Mouse (Mus musculus) stomach, embryonic 15.5 days (tissue): ENCODE measurements around the gene Rdm1. TPM values are rescaled to one million over a fixed set of nuclear protein-coding genes. Genes with fewer than 3 reads are reported as not detected.
"Not testable (repeated sequence)": the region's sequence is repeated elsewhere in the genome, so short reads cannot be mapped to it uniquely, and the experiment has no call there.

ENCODE experiments used
- ATAC-seq: fragments of 200-750 bp; cut with Nextera tagmentation; 2 replicates; pipeline ENCODE4 v1.8.0; 2017; ENCODE audit warnings: low read depth, moderate number of reproducible peaks, moderate TSS enrichment; ENCODE audit not compliant: insufficient read depth, low FRiP score
- H3K27ac ChIP-seq: fragments of 300-500 bp; sonication (generic); 2 replicates; pipeline ENCODE4 v1.5.1; 2015; ENCODE audit warnings: mild to moderate bottlenecking, inconsistent platforms
- H3K27me3 ChIP-seq: fragments of 300-500 bp; sonication (generic); replicated peaks from 2 replicates; pipeline ENCODE4 v1.6.1; 2015; ENCODE audit warnings: inconsistent platforms
- H3K36me3 ChIP-seq: fragments of 300-500 bp; sonication (generic); 2 replicates; pipeline ENCODE4 v1.6.1; 2015; ENCODE audit warnings: inconsistent platforms
- H3K4me1 ChIP-seq: fragments of 300-500 bp; sonication (generic); 2 replicates; pipeline ENCODE4 v1.6.1; 2015; ENCODE audit warnings: inconsistent platforms
- H3K4me2 ChIP-seq: fragments of 300-500 bp; sonication (generic); 2 replicates; pipeline ENCODE4 v1.6.1; 2015; ENCODE audit warnings: mild to moderate bottlenecking, inconsistent platforms
- H3K4me3 ChIP-seq: fragments of 300-500 bp; sonication (generic); replicated peaks from 2 replicates; pipeline ENCODE4 v1.5.1; 2015; ENCODE audit warnings: inconsistent platforms
- H3K9ac ChIP-seq: fragments of 300-500 bp; sonication (generic); 2 replicates; pipeline ENCODE4 v1.6.1; 2015; ENCODE audit warnings: inconsistent platforms
- H3K9me3 ChIP-seq: fragments of 300-500 bp; sonication (generic); 2 replicates; pipeline ENCODE4 v1.6.1; 2016; ENCODE audit warnings: inconsistent platforms
- WGBS: fragments of 180-500 bp; shearing (Covaris S2); methylation state at CpG from one replicate; pipeline ENCODE4 v1.1.7; 2015; 5-methylcytosine and 5-hydroxymethylcytosine counted together
- polyA plus RNA-seq: library from polyadenylated mRNA; unstranded; fragments of >200 nt; fragmentation: Nextera tagmentation; extraction: Ambion mirVana; gene quantifications from 2 replicates; pipeline ENCODE4 v1.2.1, GENCODE M21; 2015

Gene Rdm1
- polyA plus RNA-seq, 1 experiment from 2014 or later: 37.6 TPM

DNA sequence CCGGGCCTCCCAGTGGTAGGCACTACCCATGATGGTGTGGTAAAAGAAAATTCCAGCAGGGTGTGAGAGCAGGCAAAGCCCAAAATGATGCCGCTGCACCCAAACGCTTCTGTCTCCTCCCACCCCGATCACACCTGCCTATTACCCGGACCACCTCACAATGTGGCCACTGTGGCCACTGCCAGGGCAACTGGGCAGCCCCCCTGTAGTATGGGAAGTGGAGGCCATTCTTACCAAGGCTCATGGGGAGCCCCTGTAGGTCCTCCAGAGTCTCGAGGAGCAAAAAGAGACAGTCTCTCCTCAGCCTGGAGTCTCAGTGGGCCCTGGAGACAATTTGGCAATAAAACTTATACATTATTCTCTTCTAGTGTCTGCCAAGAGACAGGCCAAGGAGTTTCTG lies 27.8 kb upstream of the Rdm1 start, which contains the start of gene Gm11634:
Gm11634 (minus strand) TSS at position 101 of the 400 bp plus-strand sequence.
- 73% methylated on average over 6 of the region's 6 CpGs for WGBS
- Histone ChIP-seq H3K9ac (no peak within 1 kb of the TSS), H3K9me3 (no peaks in the 10 kb centered on the region), H3K27ac (no peak within 1 kb of the TSS), H3K4me1 (no peaks in the 10 kb centered on the region), H3K36me3 (no peaks in the 10 kb centered on the region), H3K4me2 (no peak within 1 kb of the TSS), H3K27me3 (no peaks in the 10 kb centered on the region), H3K4me3 (no peak within 1 kb of the TSS)
- ATAC-seq: no peak

DNA sequence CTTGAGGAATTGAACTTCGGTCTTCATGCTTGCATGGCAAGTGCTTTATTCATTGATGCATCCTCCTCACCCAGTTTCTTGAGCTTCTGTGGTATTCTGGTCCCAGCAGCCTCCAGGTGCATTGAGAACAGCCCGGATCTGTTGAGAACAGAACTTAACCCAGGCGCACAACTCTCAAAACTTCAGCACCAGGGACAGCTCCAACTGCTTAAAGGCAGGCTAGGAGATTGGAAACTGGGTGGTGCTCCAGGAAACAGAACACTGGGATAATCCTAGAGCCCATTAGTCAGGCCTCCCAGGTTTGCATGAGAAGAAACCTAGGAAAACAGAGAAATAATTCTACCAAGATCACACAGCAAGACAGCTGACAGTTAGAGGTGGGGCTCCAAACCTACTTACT lies 24.5 kb upstream of the Rdm1 start:
- Histone ChIP-seq H3K4me1 (0 out of 2 replicates have a peak, but pooled peaks cover 4% of the 10 kb centered on the region), H3K9ac (no peak overlapping the region), H3K4me2 (no peak overlapping the region), H3K4me3 (no peak overlapping the region), H3K36me3 (no peaks in the 10 kb centered on the region), H3K9me3 (no peaks in the 10 kb centered on the region), H3K27me3 (no peaks in the 10 kb centered on the region), H3K27ac (no peak overlapping the region)
- ATAC-seq: no peak
- WGBS: 13% methylated on average over 3 of the region's 3 CpGs

DNA sequence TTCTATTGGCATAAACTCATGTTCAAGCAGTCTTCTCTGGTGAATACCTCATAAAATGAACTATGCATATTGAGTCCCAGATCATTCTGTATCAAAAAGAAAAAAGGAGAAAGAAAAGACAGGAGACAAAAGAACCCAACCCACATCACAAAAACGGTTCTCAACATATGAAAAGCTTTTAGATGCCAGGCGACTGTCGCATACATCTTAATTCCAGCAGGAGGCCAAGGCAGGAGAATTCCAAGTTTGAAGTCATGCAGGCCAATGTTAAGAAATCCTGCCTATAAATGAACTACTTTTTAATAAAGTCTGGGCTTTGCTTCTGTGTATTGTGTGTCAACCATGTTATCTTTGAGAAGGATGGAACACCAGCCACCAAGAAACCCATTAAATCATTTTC lies 22.9 kb upstream of the Rdm1 start:
- peak overlapping the region; percentile 29; the same call in 1 of the 2 replicates for H3K4me3 ChIP-seq

DNA sequence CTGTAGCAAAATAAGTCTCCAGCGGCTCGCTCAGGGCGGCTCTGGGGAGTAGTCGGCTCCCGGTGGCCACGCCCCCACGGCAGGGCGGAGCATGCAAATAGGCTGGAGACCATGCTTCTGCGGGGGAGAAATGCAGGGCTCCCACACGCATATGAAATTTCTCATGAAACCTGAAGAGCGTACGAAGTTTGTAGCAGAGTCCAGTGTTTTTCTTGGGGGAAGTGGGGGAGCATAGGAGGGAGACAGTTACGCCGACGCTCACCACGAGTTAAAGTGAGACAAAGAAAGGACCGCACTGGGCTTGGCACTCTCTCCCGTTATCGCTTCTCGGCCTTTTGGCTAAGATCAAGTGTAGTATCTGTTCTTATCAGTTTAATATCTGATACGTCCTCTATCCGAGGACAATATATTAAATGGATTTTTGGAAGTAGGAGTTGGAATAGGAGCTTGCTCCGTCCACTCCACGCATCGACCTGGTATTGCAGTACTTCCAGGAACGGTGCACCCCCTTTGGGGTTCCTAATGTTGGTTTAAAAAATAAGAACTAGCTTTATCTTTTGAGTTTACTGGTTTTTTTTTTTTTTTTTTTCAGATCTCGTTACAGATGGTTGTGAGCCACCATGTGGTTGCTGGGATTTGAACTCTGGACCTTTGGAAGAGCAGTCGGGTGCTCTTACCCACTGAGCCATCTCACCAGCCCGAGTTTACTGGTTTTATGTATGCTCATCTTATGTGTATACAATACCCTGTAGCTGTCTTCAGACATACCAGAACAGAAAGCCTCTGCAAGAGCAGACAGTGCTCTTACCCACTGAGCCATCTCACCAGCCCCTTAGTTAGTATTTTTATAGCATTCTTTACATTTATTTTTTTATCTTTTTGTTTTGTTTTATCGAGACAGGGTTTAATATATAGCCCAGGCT lies 22.2 kb upstream of the Rdm1 start:
- H3K9ac ChIP-seq: not testable (repeated sequence)

More for the DNA sequence above, 22.9 kb upstream of the Rdm1 start:
- no peak overlapping the region for H3K27ac ChIP-seq
- no peak overlapping the region for H3K9ac ChIP-seq
- H3K27me3 ChIP-seq: no peaks in the 10 kb centered on the region
- H3K9me3 ChIP-seq: no peaks in the 10 kb centered on the region
- H3K4me1 ChIP-seq: 0 out of 2 replicates have a peak, but pooled peaks cover 4% of the 10 kb centered on the region
- H3K36me3 ChIP-seq: no peaks in the 10 kb centered on the region
- WGBS: 2% methylated on average over 3 of the region's 3 CpGs
- ATAC-seq: no peak
- H3K4me2 ChIP-seq: peak overlapping the region; percentile 48; the same call in 1 of the 2 replicates

DNA sequence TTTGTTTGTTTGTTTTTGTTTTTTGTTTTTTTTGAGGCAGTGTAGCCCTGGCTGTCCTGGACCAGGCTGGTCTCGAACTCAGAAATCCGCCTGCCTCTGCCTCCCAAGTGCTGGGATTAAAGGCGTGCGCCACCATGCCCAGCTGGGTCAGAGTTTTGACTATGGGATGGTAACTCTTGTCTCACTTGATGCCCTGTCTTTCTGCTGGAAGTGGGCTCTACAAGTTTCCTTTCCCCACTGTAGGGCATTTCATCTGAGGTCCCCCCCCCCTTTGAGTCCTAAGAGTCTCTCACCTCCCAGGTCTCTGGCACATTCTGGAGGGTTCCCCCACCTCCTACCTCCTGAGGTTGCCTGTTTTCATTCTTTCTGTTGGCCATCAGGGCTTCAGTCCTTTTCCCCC lies 19.9 kb upstream of the Rdm1 start:
- H3K4me3 ChIP-seq, H3K27me3 ChIP-seq, H3K9me3 ChIP-seq, H3K36me3 ChIP-seq, ATAC-seq, H3K4me1 ChIP-seq, H3K4me2 ChIP-seq, H3K9ac ChIP-seq, H3K27ac ChIP-seq: not testable (repeated sequence)
- WGBS: 84% methylated on average over 4 of the region's 4 CpGs

More for the DNA sequence above, 22.2 kb upstream of the Rdm1 start:
- peak; percentile 82; the same call in 1 of the 2 replicates for ATAC-seq
- not testable (repeated sequence) for H3K4me1 ChIP-seq, H3K27me3 ChIP-seq, H3K36me3 ChIP-seq, H3K9me3 ChIP-seq
- peak overlapping the region; percentile 77 for H3K27ac ChIP-seq
- peak overlapping the region; percentile 29 for H3K4me3 ChIP-seq
- 2% methylated on average over 30 of the region's 30 CpGs for WGBS
- H3K4me2 ChIP-seq: peak overlapping the region; percentile 48

DNA sequence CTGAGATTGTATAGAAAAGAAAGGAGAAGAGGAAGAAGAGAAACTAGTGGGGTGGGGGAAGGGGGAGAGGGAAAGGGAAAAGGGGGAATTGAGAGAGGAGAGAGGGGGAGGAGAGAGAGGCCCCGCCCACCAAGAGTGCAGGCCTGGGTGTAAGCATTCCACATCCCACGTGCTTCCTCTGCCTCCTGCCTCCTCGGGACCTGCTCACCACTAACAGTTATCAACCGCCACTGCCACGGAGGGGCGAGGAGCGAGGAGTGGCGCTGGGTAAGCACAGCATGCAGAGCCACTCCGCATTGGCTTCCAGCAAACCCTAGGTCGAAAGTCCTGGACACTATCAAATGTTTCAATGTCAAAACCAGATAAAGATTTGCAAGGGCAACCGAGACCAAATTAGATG lies 16.6 kb upstream of the Rdm1 start:
- WGBS: 16% methylated on average over 11 of the region's 11 CpGs
- Histone ChIP-seq H3K27me3 (no peaks in the 10 kb centered on the region), H3K4me1 (peaks cover 4% of the 10 kb centered on the region; the same call in 1 of the 2 replicates), H3K9ac (no peak overlapping the region), H3K36me3 (no peaks in the 10 kb centered on the region), H3K4me2 (no peak overlapping the region; the same call in 1 of the 2 replicates), H3K27ac (no peak overlapping the region), H3K4me3 (no peak overlapping the region), H3K9me3 (no peaks in the 10 kb centered on the region)
- peak; percentile 39; the same call in 1 of the 2 replicates for ATAC-seq

DNA sequence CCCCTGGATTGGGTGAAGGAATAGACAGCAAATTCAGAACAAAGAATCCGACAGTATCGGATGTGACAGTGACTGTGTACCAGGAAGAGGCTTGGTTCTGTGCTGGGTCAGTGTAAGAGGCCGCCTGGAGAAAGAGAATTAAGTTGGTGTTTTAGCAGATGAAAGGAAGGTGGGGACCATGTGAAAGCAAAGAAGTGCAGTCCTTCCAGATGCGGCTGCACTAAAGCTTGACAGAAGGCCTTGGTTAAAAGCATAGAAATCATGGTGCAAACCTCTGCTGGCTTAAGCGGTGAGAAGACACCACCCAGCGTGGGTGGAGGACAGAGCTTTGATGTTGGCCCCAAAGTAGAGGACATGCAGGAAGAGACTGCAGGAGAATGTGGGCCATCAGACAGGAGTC lies 13.4 kb upstream of the Rdm1 start:
- no peak overlapping the region for H3K27ac ChIP-seq
- no peak overlapping the region for H3K9ac ChIP-seq
- peaks cover 15% of the 10 kb centered on the region for H3K4me1 ChIP-seq
- no peaks in the 10 kb centered on the region for H3K27me3 ChIP-seq
- no peak overlapping the region for H3K4me3 ChIP-seq
- no peaks in the 10 kb centered on the region for H3K9me3 ChIP-seq
- ATAC-seq: no peak
- 74% methylated on average over 6 of the region's 6 CpGs for WGBS
- H3K4me2 ChIP-seq: no peak overlapping the region
- no peaks in the 10 kb centered on the region for H3K36me3 ChIP-seq

DNA sequence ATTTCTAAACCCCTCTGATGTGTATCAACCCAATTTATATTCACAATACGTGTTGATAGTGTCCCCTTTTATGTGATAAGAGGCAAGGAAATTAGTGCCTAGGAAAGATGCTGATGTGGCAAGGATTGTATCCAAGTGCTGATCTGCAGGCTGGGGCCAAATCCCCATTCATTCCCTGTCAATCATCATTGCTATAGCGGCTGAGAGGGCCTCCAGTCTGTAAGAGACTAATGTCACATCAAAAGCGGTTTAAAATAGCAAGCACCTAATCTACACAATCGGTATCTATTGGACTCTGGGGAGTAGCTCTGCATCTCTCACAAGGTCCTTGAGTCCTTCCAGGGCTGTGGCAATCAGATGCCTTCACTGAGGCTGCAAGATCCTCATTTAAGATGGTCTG lies 12.9 kb upstream of the Rdm1 start:
- Histone ChIP-seq H3K4me2 (no peak overlapping the region), H3K9me3 (no peaks in the 10 kb centered on the region), H3K27me3 (no peaks in the 10 kb centered on the region), H3K27ac (no peak overlapping the region), H3K36me3 (no peaks in the 10 kb centered on the region), H3K4me3 (no peak overlapping the region), H3K9ac (no peak overlapping the region), H3K4me1 (peaks cover 15% of the 10 kb centered on the region)
- 73% methylated on average over 4 of the region's 4 CpGs for WGBS
- ATAC-seq: no peak

DNA sequence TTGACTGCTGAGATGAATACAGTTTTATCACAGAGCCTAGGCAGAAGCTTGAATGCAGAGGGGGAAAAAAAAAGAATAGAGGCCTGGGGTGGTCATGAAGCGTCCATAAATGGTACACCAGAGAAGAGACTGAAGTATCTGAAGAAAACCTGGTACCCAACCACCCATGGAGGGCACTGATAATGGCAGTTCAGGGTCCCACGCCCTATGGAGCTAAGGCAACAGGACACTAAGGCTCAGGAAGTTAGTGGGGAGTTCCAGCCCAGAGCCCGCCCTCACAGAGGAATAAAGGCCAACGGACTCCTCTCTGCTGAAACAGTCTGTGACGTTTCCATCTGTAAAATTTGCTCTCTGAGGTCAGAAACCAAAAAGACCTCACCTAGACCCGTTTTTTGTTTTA lies 11.6 kb upstream of the Rdm1 start:
- Histone ChIP-seq H3K4me2 (no peak overlapping the region), H3K4me1 (peaks cover 15% of the 10 kb centered on the region), H3K27ac (no peak overlapping the region), H3K9me3 (no peaks in the 10 kb centered on the region), H3K4me3 (no peak overlapping the region), H3K36me3 (no peaks in the 10 kb centered on the region), H3K9ac (no peak overlapping the region), H3K27me3 (no peaks in the 10 kb centered on the region)
- ATAC-seq: no peak
- 70% methylated on average over 6 of the region's 6 CpGs for WGBS

DNA sequence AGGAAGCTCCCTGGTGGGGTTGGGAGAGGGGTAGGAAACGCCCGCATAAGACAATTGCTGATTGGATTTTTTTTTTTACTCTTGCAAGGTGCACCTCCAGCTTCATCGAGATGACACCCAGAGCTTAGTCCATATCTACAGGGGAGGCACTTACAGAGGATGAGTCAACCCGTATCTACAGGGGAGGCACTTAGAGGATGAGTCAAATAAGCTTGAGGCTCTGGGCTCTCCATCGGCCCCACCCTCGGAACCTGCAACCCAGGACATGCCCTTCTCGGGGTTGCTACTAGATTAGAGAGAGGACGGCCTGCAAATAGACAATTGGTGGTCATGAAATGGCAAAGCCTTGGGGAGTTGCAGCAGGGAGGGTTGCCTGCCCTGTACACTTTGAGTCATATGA lies 10.9 kb upstream of the Rdm1 start:
- 84% methylated on average over 8 of the region's 8 CpGs for WGBS
- Histone ChIP-seq H3K27ac (no peak overlapping the region), H3K9ac (no peak overlapping the region), H3K36me3 (no peaks in the 10 kb centered on the region), H3K9me3 (no peaks in the 10 kb centered on the region), H3K27me3 (no peaks in the 10 kb centered on the region), H3K4me2 (no peak overlapping the region), H3K4me1 (peaks cover 11% of the 10 kb centered on the region; the same call in 1 of the 2 replicates), H3K4me3 (no peak overlapping the region)
- ATAC-seq: no peak

DNA sequence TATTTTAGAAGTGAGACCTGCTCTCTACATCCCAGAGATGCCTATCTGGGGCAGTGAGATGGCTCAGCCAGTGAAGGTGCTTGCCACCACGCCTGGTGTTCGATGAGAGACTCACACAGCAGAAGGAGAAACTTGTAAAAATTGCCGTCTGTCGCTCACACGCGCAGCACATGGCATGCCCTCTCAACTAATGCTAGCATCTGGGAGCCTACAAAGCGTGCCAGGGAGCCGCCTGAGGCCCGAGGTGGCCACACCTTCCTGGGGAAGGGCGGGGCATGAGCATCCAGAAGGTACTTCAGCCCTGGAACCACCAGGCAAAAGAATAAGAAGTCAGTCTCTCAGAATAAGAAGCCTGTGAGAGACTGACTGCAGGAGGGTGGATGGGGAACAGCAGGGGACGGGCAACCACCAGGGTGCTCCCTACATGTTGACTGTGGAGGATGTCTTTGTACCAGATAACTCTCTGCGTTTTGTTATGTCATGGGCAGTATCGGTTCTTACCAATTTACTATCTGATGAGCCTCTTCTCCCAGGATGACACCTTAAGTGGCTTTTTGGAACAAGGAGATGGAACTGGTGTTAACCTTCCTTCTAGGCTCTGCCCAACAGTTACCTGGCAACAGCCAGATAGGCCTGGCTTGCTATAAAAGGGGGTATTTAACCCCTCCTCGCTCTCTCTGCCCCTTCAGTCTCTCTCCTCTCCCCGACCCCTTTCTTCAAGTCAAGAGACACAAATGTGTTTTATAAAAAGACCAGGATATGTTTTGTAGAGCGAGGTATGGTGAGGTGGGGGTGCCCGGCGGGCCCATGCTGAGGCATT lies 9.8 kb upstream of the Rdm1 start:
- 24% methylated on average over 18 of the region's 18 CpGs for WGBS
- no peak overlapping the region for H3K4me2 ChIP-seq
- ATAC-seq: no peak
- no peak overlapping the region for H3K4me3 ChIP-seq
- H3K36me3 ChIP-seq: no peaks in the 10 kb centered on the region
- H3K27me3 ChIP-seq: no peaks in the 10 kb centered on the region
- H3K27ac ChIP-seq: no peak overlapping the region
- H3K9me3 ChIP-seq: no peaks in the 10 kb centered on the region
- no peak overlapping the region for H3K9ac ChIP-seq
- H3K4me1 ChIP-seq: peaks cover 11% of the 10 kb centered on the region; the same call in 1 of the 2 replicates

DNA sequence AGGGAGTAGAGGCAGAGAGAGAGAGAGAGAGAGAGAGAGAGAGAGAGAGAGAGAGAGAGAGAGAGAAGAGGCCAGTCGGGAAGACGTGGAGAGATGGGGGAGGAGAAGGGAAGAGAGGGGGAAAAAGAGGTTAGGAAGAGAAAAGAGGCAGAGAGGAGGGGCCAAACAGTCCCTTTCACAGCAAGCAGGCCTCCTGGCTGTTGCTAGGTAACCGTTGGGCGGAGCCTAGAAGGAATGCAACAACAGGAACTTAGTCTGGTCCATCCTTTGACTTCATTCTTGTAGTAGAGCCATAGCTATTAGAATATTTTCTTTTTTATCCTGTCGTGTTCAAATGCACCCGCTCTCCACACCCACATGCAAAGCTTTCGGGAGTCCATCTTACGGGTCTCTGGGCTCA lies 9.1 kb upstream of the Rdm1 start:
- no peak overlapping the region for H3K27ac ChIP-seq
- no peaks in the 10 kb centered on the region for H3K36me3 ChIP-seq
- no peak overlapping the region for H3K4me3 ChIP-seq
- H3K9me3 ChIP-seq: no peaks in the 10 kb centered on the region
- peak overlapping the region; percentile 26 for H3K4me2 ChIP-seq
- peaks cover 11% of the 10 kb centered on the region; the same call in 1 of the 2 replicates for H3K4me1 ChIP-seq
- H3K9ac ChIP-seq: no peak overlapping the region
- ATAC-seq: peak; percentile 58; the same call in 1 of the 2 replicates
- no peaks in the 10 kb centered on the region for H3K27me3 ChIP-seq
- 9% methylated on average over 8 of the region's 8 CpGs for WGBS
